Mouse (Mus musculus): ENCODE measurements around the gene Tma7. TPM values are rescaled to one million over a fixed set of nuclear protein-coding genes. Genes with fewer than 3 reads are reported as not detected.

Gene Tma7
- polyA plus RNA-seq, 1 experiment = 144 TPM

GRCm38 (mm10) chr9:109122553-109123085, 40.2 kb upstream of the Tma7 start:
- Histone ChIP-seq H3K4me1 (ENCODE audit: control insufficient read depth, insufficient read depth, low read length) (no peaks in the 10 kb centered on the region), H3K4me3 (replicated peaks; ENCODE audit: insufficient read depth, low read depth, low read length) (no peak overlapping the region), H3K27ac (ENCODE audit: insufficient read depth, low read length) (no peak overlapping the region), H3K27me3 (ENCODE audit: control insufficient read depth, insufficient read depth, low read length) (no peaks in the 10 kb centered on the region)
- no peak for TF ChIP-seq POLR2A (IDR thresholded peaks at IDR 0.05; ENCODE audit: borderline replicate concordance, insufficient read depth, low read length)
- TF ChIP-seq CTCF (IDR thresholded peaks at IDR 0.05; ENCODE audit: borderline replicate concordance, insufficient read depth, low read depth, low read length) = peak; percentile 5; the same call in 1 of the 2 replicates
- WGBS = 48% methylated on average over 2 of the region's 2 CpGs
- DNase-seq = peak; percentile 24 to 34

- no peaks in the 10 kb centered on the region for H3K27me3 ChIP-seq (ENCODE audit: control insufficient read depth, insufficient read depth, low read length)
- no peak overlapping the region for H3K27ac ChIP-seq (ENCODE audit: insufficient read depth, low read length)
- no peak overlapping the region for H3K4me3 ChIP-seq (replicated peaks; ENCODE audit: insufficient read depth, low read depth, low read length)
- H3K4me1 ChIP-seq (ENCODE audit: control insufficient read depth, insufficient read depth, low read length) = no peaks in the 10 kb centered on the region
- DNase-seq = no peak
- TF ChIP-seq CTCF (IDR thresholded peaks at IDR 0.05; ENCODE audit: borderline replicate concordance, insufficient read depth, low read depth, low read length) (no peak), POLR2A (IDR thresholded peaks at IDR 0.05; ENCODE audit: borderline replicate concordance, insufficient read depth, low read length) (no peak)
- 86% methylated on average over 6 of the region's 6 CpGs for WGBS
Measured at GRCm38 (mm10) chr9:109120956-109121355, 38.6 kb upstream of the Tma7 start.

DNA sequence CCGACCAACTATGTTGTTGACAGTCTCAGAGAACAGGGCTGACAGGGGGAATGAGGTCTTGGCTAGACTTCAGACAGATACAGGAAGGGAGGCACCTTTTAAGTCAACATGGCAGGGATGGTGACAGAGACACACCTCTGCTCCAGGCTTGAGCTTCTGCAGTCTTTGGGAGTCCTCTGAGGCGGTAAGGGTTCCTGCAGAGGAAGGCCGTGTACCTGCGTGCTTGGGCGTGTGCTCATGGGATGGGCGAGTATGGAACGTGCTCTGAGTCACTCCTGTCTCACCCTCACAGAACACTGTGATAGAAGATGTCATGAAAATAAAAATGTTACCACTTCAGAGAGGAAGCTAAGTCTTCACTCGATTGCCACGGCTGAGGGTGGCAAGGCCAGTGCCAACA, 37.2 kb upstream of the Tma7 start:
- WGBS = 77% methylated on average over 9 of the region's 9 CpGs
- no peak overlapping the region for H3K4me3 ChIP-seq (replicated peaks; ENCODE audit: insufficient read depth, low read depth, low read length)
- no peak for DNase-seq

DNA sequence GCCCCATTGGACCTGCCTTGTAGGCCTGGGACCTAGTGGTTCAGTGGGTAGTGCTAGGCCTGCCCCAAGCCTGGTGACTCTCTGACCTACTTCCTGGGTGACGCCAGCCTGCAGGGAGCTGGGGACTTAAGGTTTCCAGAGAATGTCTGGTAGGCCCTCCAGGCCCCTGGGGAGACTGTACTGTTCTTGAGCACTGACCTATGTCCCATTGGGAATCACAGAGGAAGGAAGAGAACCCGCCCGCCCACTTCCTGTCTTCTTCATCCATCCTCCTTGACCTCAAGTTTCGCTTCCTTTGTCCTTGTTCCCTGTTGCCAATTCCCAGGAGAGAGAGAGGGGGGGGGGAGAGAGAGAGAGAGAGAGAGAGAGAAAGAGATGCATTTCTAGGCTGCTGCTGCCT, 35.7 kb upstream of the Tma7 start:
- WGBS = 85% methylated on average over 4 of the region's 4 CpGs
- TF ChIP-seq CTCF (IDR thresholded peaks at IDR 0.05; ENCODE audit: borderline replicate concordance, insufficient read depth, low read depth, low read length) (no peak), POLR2A (IDR thresholded peaks at IDR 0.05; ENCODE audit: borderline replicate concordance, insufficient read depth, low read length) (no peak)
- Histone ChIP-seq H3K4me1 (ENCODE audit: control insufficient read depth, insufficient read depth, low read length) (no peaks in the 10 kb centered on the region), H3K27ac (ENCODE audit: insufficient read depth, low read length) (no peak overlapping the region), H3K4me3 (replicated peaks; ENCODE audit: insufficient read depth, low read depth, low read length) (no peak overlapping the region), H3K27me3 (ENCODE audit: control insufficient read depth, insufficient read depth, low read length) (no peaks in the 10 kb centered on the region)
- no peak for DNase-seq

More for the DNA sequence above, 37.2 kb upstream of the Tma7 start:
- H3K4me1 ChIP-seq (ENCODE audit: control insufficient read depth, insufficient read depth, low read length) = no peaks in the 10 kb centered on the region
- no peak overlapping the region for H3K27ac ChIP-seq (ENCODE audit: insufficient read depth, low read length)
- H3K27me3 ChIP-seq (ENCODE audit: control insufficient read depth, insufficient read depth, low read length) = no peaks in the 10 kb centered on the region
- TF ChIP-seq CTCF (IDR thresholded peaks at IDR 0.05; ENCODE audit: borderline replicate concordance, insufficient read depth, low read depth, low read length) = no peak

- Histone ChIP-seq H3K27me3 (ENCODE audit: control insufficient read depth, insufficient read depth, low read length) (no peaks in the 10 kb centered on the region), H3K27ac (ENCODE audit: insufficient read depth, low read length) (no peak overlapping the region), H3K4me3 (replicated peaks; ENCODE audit: insufficient read depth, low read depth, low read length) (no peak overlapping the region), H3K4me1 (ENCODE audit: control insufficient read depth, insufficient read depth, low read length) (no peaks in the 10 kb centered on the region)
- TF ChIP-seq CTCF (IDR thresholded peaks at IDR 0.05; ENCODE audit: borderline replicate concordance, insufficient read depth, low read depth, low read length) (no peak), POLR2A (IDR thresholded peaks at IDR 0.05; ENCODE audit: borderline replicate concordance, insufficient read depth, low read length) (no peak)
- 92% methylated on average over 10 of the region's 10 CpGs for WGBS
- no peak for DNase-seq
Measured at GRCm38 (mm10) chr9:109116205-109116604, 33.8 kb upstream of the Tma7 start.

DNA sequence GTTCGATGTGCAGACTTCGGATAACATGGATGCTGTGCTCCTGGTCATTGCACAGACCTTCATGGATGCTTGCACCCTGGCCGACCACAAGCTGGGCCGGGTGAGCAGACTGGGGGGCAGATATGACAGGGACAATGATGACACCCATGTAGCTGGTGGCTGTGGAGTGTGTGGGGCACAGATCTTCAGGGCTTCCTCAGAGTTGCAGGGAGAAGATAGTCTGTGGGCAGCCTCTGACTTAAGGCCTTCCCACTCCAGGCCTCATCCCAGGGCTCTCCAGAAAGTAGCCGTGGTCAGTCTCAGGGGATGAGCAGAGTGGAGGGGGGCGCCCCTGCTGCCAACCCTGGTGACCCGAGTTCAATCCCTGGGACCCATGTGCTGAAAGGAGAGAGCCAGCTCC, 32.5 kb upstream of the Tma7 start:
- TF ChIP-seq CTCF (IDR thresholded peaks at IDR 0.05; ENCODE audit: borderline replicate concordance, insufficient read depth, low read depth, low read length) (no peak), POLR2A (IDR thresholded peaks at IDR 0.05; ENCODE audit: borderline replicate concordance, insufficient read depth, low read length) (no peak)
- H3K4me1 ChIP-seq (ENCODE audit: control insufficient read depth, insufficient read depth, low read length) = no peaks in the 10 kb centered on the region
- 86% methylated on average over 7 of the region's 7 CpGs for WGBS
- H3K27me3 ChIP-seq (ENCODE audit: control insufficient read depth, insufficient read depth, low read length) = no peaks in the 10 kb centered on the region
- no peak overlapping the region for H3K4me3 ChIP-seq (replicated peaks; ENCODE audit: insufficient read depth, low read depth, low read length)
- H3K27ac ChIP-seq (ENCODE audit: insufficient read depth, low read length) = no peak overlapping the region
- DNase-seq = no peak

DNA sequence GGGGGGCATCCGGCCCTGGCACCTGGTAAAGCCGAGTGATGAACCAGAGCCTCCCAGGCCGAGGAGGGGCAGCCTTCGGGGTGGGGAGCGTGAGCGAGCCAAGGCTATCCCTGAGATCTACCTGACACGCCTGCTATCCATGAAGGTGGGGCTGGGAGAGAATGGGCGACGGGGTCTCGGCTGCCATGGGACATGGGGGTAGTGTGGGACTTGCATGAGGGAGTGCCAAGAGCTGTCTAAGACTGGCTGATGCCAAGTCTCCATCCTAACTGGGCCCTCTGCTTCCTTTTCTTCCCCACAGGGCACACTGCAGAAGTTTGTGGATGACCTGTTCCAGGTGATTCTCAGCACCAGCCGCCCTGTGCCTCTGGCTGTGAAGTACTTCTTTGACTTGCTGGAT, 31.9 kb upstream of the Tma7 start:
- TF ChIP-seq POLR2A (IDR thresholded peaks at IDR 0.05; ENCODE audit: borderline replicate concordance, insufficient read depth, low read length) = no peak
- TF ChIP-seq CTCF (IDR thresholded peaks at IDR 0.05; ENCODE audit: borderline replicate concordance, insufficient read depth, low read depth, low read length) = no peak
- WGBS = 88% methylated on average over 11 of the region's 11 CpGs
- Histone ChIP-seq H3K4me1 (ENCODE audit: control insufficient read depth, insufficient read depth, low read length) (no peaks in the 10 kb centered on the region), H3K4me3 (replicated peaks; ENCODE audit: insufficient read depth, low read depth, low read length) (no peak overlapping the region), H3K27me3 (ENCODE audit: control insufficient read depth, insufficient read depth, low read length) (no peaks in the 10 kb centered on the region), H3K27ac (ENCODE audit: insufficient read depth, low read length) (no peak overlapping the region)
- no peak for DNase-seq

GRCm38 (mm10) chr9:109113331-109113730, 30.9 kb upstream of the Tma7 start:
- H3K27me3 ChIP-seq (ENCODE audit: control insufficient read depth, insufficient read depth, low read length) = no peaks in the 10 kb centered on the region
- DNase-seq = no peak
- TF ChIP-seq CTCF (IDR thresholded peaks at IDR 0.05; ENCODE audit: borderline replicate concordance, insufficient read depth, low read depth, low read length) (no peak), POLR2A (IDR thresholded peaks at IDR 0.05; ENCODE audit: borderline replicate concordance, insufficient read depth, low read length) (no peak)
- H3K4me1 ChIP-seq (ENCODE audit: control insufficient read depth, insufficient read depth, low read length) = no peaks in the 10 kb centered on the region
- H3K27ac ChIP-seq (ENCODE audit: insufficient read depth, low read length) = no peak overlapping the region
- WGBS = 94% methylated on average over 8 of the region's 8 CpGs
- H3K4me3 ChIP-seq (replicated peaks; ENCODE audit: insufficient read depth, low read depth, low read length) = no peak overlapping the region
